Mouse (Mus musculus) kidney, adult 8-10 months (tissue): ENCODE results near the gene Idi1.
"Not testable (repeated sequence)": the region's sequence is repeated elsewhere in the genome, so short reads cannot be mapped to it uniquely, and the experiment has no call there.

ENCODE experiments used
- DNase-seq, 2 experiments: peaks; one replicate each; pipeline ENCODE4 v3.0.0; 2022

The Idi1 gene

GRCm38 (mm10) chr13:8905986-8906385 lies 20.7 kb downstream of the Idi1 start:
- not testable (repeated sequence) for DNase-seq

DNA sequence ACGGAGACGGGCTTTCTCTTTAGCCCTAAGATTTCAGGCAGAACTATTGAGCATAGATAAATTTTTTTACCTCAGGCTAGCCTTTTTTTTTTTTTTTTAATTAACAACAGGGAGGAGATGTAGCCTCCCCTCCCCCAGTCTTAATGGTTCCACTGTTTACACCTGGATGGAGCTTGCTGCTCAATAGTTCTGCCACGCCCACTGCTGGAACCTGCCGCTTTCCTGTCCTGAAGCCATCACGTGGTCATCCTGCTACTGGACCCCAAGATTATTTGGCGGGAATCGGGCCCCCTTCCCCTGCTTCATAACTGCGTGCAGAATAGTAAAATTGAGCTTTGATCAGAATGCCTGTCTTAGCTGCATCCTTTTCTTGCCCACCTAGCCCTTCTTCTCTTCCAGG lies 28.6 kb downstream of the Idi1 start:
- peak in 1 of 2 experiments; percentile 41 for DNase-seq

DNA sequence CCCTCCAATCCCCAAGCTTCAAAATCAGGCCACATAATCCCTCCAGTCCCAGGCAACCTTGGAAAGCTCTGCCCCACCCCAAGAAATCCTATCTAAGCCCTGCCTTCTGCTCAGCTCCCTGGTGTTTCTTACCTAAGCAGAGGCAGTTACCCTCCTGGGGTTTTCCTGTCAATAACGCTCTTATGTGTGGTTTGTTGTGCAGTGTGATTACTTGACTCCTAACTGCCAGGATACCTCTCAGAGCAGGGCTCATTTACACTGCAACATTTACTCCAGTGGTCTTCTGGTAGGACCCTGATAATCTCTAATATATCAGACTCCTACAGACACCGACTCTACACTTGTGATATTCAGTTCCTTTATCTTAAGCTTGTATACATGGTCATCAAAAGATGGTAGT lies 48.2 kb downstream of the Idi1 start:
- DNase-seq = no peak

- DNase-seq = not testable (repeated sequence)
Measured at GRCm38 (mm10) chr13:8937611-8938140, 52.4 kb downstream of the Idi1 start.

GRCm38 (mm10) chr13:8941110-8941509 lies 55.8 kb downstream of the Idi1 start:
- DNase-seq = not testable (repeated sequence)

DNA sequence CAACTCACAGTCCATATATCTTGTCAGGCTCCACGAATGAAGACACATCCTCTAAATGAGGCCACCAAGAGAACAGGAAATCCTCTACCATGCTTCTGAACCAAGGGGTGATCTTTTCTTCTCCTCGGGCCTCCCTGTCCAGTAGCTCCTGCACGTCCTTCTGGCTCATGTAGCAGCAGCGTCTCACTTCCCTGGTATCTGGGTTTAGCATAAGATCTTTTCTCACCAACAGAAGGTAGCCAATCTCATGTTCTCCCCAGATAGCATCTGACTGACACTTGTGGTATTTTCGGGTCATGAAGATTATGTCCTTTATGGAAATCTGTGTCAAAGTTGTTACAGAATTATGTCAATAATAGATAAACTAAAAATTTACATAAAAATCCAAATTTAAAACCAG lies 56.4 kb downstream of the Idi1 start:
- DNase-seq = not testable (repeated sequence)
